Mouse (Mus musculus) stomach, postnatal 0 days (tissue): Measurements from ENCODE around the gene She.

Experiments
- CTCF ChIP-seq: IDR thresholded peaks from 2 replicates; pipeline ENCODE4 v1.5.1; 2016; ENCODE audit warnings: antibody characterized with exemption, low read depth, mild to moderate bottlenecking, moderate library complexity
- EP300 ChIP-seq: optimal IDR thresholded peaks from 2 replicates; pipeline ENCODE3; 2016; ENCODE audit warnings: antibody characterized with exemption

DNA sequence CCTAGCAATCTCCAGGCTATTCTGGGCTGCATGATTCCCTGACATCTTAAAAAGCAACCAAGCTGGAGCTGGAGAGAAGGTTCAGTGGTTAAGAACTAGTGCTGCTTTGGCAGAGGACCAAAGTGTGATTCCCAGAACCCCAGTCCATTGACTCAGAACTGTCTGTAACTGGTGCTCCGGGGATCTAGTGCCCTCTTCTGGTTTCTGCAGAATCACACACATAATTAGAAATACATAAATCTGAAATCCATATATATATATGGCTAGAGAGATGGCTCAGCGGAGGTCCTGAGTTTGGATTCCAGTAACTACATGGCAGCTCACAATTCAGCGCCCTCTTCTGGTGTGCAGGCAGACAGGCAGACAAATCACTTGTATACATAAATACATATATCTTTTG, 16.0 kb downstream of the She start:
- peak; percentile 18 for TF ChIP-seq CTCF
- TF ChIP-seq EP300: no peak
